Mouse (Mus musculus): ENCODE measurements around the gene 4930524N10Rik. TPM values are rescaled to one million over a fixed set of nuclear protein-coding genes. Genes with fewer than 3 reads are reported as not detected.

Gene 4930524N10Rik
- total RNA-seq (2023): not detected

DNA sequence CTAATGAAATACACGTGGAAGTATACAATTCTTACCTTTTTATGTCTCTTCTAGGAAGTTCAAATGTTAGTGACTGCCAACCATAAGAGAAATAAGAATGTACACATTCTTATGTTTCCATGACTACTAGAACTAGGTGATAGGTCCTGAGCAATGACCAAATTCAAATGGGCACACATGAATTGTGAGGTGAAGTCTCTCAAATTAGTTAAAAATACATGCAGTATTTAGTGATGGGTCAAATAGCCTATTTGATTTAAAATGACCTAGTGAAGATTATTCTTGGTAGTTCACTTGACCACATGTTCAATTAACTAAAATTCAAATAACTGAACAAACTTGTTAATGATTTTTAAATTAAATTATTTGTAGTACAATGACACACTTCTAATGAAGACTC is at the start of gene 4930524N10Rik:
4930524N10Rik (minus strand) TSS at position 101 of the 400 bp plus-strand sequence.

Other genes starting within 250 kb of the 4930524N10Rik start
- gene Gm15140, start 222.7 kb downstream of the 4930524N10Rik start, total RNA-seq (2023): not detected
- not detected for gene Samt4, start 138.6 kb upstream of the 4930524N10Rik start, total RNA-seq (2023)
- not detected for gene Samt2, start 236.0 kb upstream of the 4930524N10Rik start, total RNA-seq (2023)